Mouse (Mus musculus) bone marrow macrophage, adult 2 months (primary cell): ENCODE results near the gene Cel. TPM values are rescaled to one million over a fixed set of nuclear protein-coding genes. Genes with fewer than 3 reads are reported as not detected.
A peak's percentile ranks its signal among the peaks of the same experiment; 100 is the strongest.

ENCODE experiments used
- H3K27ac ChIP-seq: 2 replicates; pipeline ENCODE4 v1.5.1; 2012; ENCODE audit warnings: low read depth, low read length; ENCODE audit not compliant: insufficient read depth
- H3K4me1 ChIP-seq: 2 replicates; pipeline ENCODE4 v1.6.1; 2012; ENCODE audit warnings: low read length; ENCODE audit not compliant: control insufficient read depth, insufficient read depth
- H3K4me3 ChIP-seq: 2 replicates; pipeline ENCODE4 v1.5.1; 2012; ENCODE audit warnings: mild to moderate bottlenecking, low read length, moderate library complexity; ENCODE audit not compliant: insufficient read depth
- CTCF ChIP-seq: IDR thresholded peaks from 2 replicates; pipeline ENCODE4 v1.5.1; 2012; ENCODE audit warnings: low read depth, mild to moderate bottlenecking, low read length, moderate library complexity
- POLR2A ChIP-seq: IDR thresholded peaks from 2 replicates; pipeline ENCODE4 v1.6.1; 2012; ENCODE audit warnings: mild to moderate bottlenecking, low read depth, low read length, borderline replicate concordance
- polyA plus RNA-seq: library from polyadenylated mRNA; stranded (reverse); fragments of >200 nt; gene quantifications from 2 replicates; pipeline ENCODE4 v1.2.4, GENCODE M21; 2012; ENCODE audit not compliant: missing spikeins, insufficient read depth, insufficient read length

Gene Cel
- polyA plus RNA-seq, 1 experiment = not detected

GRCm38 (mm10) chr2:28585730-28586129 lies 22.5 kb upstream of the Cel start:
- no peak overlapping the region for H3K4me3 ChIP-seq
- no peak overlapping the region for H3K27ac ChIP-seq
- peaks cover 19% of the 10 kb centered on the region for H3K4me1 ChIP-seq
- TF ChIP-seq POLR2A (no peak), CTCF (no peak)

DNA sequence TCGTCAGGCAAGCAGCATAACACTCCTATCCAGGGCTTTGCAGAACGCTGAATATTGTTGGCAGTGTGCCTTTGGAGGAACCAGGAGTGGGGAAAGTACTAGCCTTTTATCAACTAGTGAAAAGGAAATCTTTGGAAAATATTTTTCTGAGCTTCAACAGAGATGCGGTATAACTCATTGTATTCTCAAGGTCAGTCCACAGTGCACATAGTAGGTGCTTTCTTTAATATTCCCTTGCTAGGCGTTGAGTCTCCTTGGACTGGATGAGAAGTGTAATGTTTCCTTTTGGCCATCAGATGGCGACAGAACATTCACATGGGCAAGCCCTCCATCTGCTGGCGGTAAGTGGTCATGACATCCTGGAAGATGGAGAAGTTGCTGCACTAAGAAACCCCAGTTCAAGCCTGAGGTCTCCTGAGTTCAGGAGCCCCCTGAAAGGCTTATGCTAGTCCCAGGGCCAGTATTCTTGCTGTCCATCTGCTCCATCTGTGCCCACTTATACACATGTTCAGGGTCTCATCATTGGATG lies 21.9 kb upstream of the Cel start:
- Histone ChIP-seq H3K4me3 (no peak overlapping the region), H3K27ac (no peak overlapping the region), H3K4me1 (peaks cover 12% of the 10 kb centered on the region)
- TF ChIP-seq POLR2A (no peak), CTCF (peak; percentile 100)

DNA sequence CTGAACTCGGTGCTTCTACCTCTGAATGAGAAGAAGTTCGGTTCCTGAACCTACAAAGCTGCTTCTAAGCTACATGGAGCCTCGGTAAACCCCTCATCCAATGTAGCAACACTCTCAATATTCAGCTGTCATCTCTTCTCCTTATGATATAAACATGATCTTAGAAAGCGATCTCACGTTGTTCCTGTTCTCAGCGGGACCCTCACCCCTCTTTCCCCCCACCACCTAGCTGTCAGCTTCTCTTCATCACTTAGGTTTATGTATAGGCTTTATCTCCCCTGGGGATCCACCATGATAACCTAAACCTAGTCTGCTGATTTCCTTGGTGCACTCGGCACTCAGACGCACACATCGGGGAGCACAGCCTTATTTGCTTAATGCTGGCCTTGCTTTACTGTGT lies 20.4 kb upstream of the Cel start, which contains the start of gene Gtf3c5:
Gene Gtf3c5 (minus strand): TSS at position 101 of the 400 bp plus-strand sequence.
- Histone ChIP-seq H3K27ac (peak within 1 kb of the TSS; percentile 77), H3K4me1 (peaks cover 10% of the 10 kb centered on the region), H3K4me3 (peak within 1 kb of the TSS; percentile 98)
- TF ChIP-seq POLR2A (no peak), CTCF (no peak)

GRCm38 (mm10) chr2:28582647-28583353 lies 19.6 kb upstream of the Cel start:
- Histone ChIP-seq H3K27ac (peak overlapping the region; percentile 77), H3K4me3 (peak overlapping the region; percentile 98), H3K4me1 (peaks cover 3% of the 10 kb centered on the region; the same call in 1 of the 2 replicates)
- TF ChIP-seq POLR2A (no peak), CTCF (no peak)

DNA sequence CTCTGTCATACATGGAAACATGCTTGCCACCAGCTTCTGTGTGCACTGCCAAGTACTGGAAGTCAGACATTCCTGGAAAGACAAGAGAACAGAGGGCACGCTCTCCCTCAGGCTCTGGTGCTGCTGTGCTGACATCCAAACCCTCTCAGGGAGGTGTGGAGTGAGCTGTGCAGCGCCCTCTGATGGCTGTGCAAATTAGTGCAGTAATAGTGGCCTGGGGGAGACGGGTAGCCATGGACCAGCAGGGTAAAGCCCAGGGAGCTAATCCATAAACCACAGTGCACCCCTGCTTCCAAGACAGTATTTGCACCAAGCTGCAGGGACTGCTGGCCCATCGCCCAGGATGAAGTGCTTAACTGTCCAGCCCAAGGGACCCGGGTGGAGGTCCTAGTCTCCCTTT lies 14.8 kb upstream of the Cel start:
- no peaks in the 10 kb centered on the region for H3K4me1 ChIP-seq
- H3K27ac ChIP-seq = no peak overlapping the region
- no peak for TF ChIP-seq POLR2A
- TF ChIP-seq CTCF = peak; percentile 45
- no peak overlapping the region for H3K4me3 ChIP-seq

- TF ChIP-seq CTCF = no peak
- no peak for TF ChIP-seq POLR2A
- H3K27ac ChIP-seq = no peak overlapping the region
- H3K4me1 ChIP-seq = no peaks in the 10 kb centered on the region
- no peak overlapping the region for H3K4me3 ChIP-seq
Observed at GRCm38 (mm10) chr2:28576815-28577214, 13.6 kb upstream of the Cel start.

- H3K27ac ChIP-seq = no peak overlapping the region
- H3K4me1 ChIP-seq = no peaks in the 10 kb centered on the region
- H3K4me3 ChIP-seq = no peak overlapping the region
- TF ChIP-seq CTCF = no peak
- TF ChIP-seq POLR2A = no peak
Observed at GRCm38 (mm10) chr2:28575341-28575740, 12.1 kb upstream of the Cel start.

DNA sequence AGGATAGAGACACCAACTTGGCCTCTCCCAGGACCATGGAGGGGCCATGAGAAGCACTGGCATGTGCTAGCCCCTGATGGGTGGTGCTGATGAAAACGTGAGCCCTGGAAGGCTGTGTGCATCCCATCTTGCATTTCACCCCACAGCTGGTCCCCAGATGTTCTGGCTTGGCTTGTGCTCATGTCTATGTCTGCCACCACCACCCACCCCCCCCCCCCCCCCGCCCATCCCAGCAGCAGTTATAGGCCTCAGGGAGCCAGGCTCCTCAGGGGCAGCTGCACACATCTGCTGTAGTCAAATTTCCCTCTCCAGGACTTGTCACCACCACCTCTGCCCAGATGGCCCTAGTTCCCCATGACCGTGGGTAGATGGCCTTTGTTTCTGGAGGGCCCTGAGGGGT lies 6.7 kb upstream of the Cel start:
- Histone ChIP-seq H3K4me1 (no peaks in the 10 kb centered on the region), H3K27ac (no peak overlapping the region), H3K4me3 (no peak overlapping the region)
- TF ChIP-seq CTCF = no peak
- TF ChIP-seq POLR2A = no peak

- TF ChIP-seq POLR2A = no peak
- no peak for TF ChIP-seq CTCF
- H3K4me3 ChIP-seq = no peak overlapping the region
- H3K27ac ChIP-seq = no peak overlapping the region
- no peaks in the 10 kb centered on the region for H3K4me1 ChIP-seq
Observed at GRCm38 (mm10) chr2:28566545-28566944, 3.3 kb upstream of the Cel start.

DNA sequence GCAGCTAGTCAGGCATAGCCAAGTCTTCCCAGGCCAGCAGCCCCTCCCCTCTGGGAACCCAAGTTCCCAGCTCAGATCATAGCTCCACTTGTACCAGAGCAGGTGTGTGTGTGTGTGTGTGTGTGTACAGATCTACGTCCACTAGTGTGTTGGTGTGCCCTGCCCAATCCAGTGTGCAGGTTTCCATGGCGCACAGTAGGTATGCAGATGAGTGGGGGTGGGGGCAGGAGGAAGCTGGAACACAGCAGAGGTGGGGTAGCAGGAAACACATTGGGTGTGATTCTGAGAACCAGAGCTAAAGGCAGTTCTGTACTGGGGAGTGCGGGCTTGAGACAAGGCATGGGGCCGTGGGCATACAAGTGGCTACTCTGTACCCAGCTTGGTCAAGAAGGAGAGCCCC lies 1.2 kb upstream of the Cel start:
- Histone ChIP-seq H3K4me1 (no peaks in the 10 kb centered on the region), H3K4me3 (no peak overlapping the region), H3K27ac (no peak overlapping the region)
- TF ChIP-seq CTCF (no peak), POLR2A (no peak)
